Comparison of ENCODE assay signal across 22 mouse cellular contexts in genomic region chr19:16324239-16324638, GRCm38 (mm10).
DNase-seq lines count a peak whose midpoint lies in the region; ATAC-seq and TF ChIP-seq lines count a peak whose summit lies in the region.
"Had no signal": no experiment of that assay in that cellular context is flagged by ENCODE, and none has a peak within 500 bp of the region (broad histone marks: within the 10 kb centered on the region; RNA-seq: fewer than 3 reads in every experiment).

No protein-coding gene starts in this region.

- H3K27me3 ChIP-seq in forebrain, postnatal 0 days (ENCODE audit: insufficient read depth, low read length), result no peaks in the 10 kb centered on the region
- H3K27me3 ChIP-seq in forebrain, embryonic 14.5 days (replicated peaks; ENCODE audit: control insufficient read depth, insufficient read depth, low read length), result no peaks in the 10 kb centered on the region
- no peaks in the 10 kb centered on the region for H3K27me3 ChIP-seq in kidney, embryonic 15.5 days
- no peaks in the 10 kb centered on the region for H3K27me3 ChIP-seq in midbrain, postnatal 0 days (ENCODE audit: insufficient read depth, low read length)
- H3K27me3 ChIP-seq in midbrain, embryonic 15.5 days (replicated peaks), result no peaks in the 10 kb centered on the region
- H3K27me3 ChIP-seq in stomach, postnatal 0 days (ENCODE audit: control insufficient read depth, insufficient read depth, low read length), result no peaks in the 10 kb centered on the region
- H3K27me3 ChIP-seq: neural tube, embryonic 12.5 days had no signal

- H3K9ac ChIP-seq in forebrain, postnatal 0 days, result no peak overlapping the region
- no peak overlapping the region for H3K9ac ChIP-seq in forebrain, embryonic 14.5 days (ENCODE audit: low read length)
- no peak overlapping the region for H3K9ac ChIP-seq in kidney, embryonic 15.5 days
- no peak overlapping the region for H3K9ac ChIP-seq in midbrain, postnatal 0 days (replicated peaks; ENCODE audit: low read length, poor library complexity, severe bottlenecking)
- no peak overlapping the region for H3K9ac ChIP-seq in midbrain, embryonic 15.5 days
- H3K9ac ChIP-seq in stomach, postnatal 0 days (ENCODE audit: low read length), result no peak overlapping the region
- H3K9ac ChIP-seq: neural tube, embryonic 12.5 days had no signal

- 86% methylated on average over 3 of the region's 3 CpGs for WGBS in forebrain, postnatal 0 days
- 94% methylated on average over 3 of the region's 3 CpGs for WGBS in forebrain, embryonic 14.5 days
- WGBS in kidney, embryonic 15.5 days, result 85% methylated on average over 3 of the region's 3 CpGs
- 95% methylated on average over 3 of the region's 3 CpGs for WGBS in midbrain, postnatal 0 days
- WGBS in midbrain, embryonic 15.5 days, result 87% methylated on average over 3 of the region's 3 CpGs
- 92% methylated on average over 3 of the region's 3 CpGs for WGBS in stomach, postnatal 0 days

- TF ChIP-seq CTCF in forebrain, postnatal 0 days (IDR thresholded peaks at IDR 0.05; ENCODE audit: low read depth), result 0 out of 2 replicates have a peak, but pooled peaks have one; percentile 5
- TF ChIP-seq CTCF in midbrain, postnatal 0 days (IDR thresholded peaks at IDR 0.05), result peak; percentile 43
- peak; percentile 58 for TF ChIP-seq CTCF in stomach, postnatal 0 days (IDR thresholded peaks at IDR 0.05; ENCODE audit: low read depth)

- ATAC-seq in forebrain, postnatal 0 days, result no peak
- ATAC-seq in forebrain, embryonic 14.5 days, result no peak
- no peak for ATAC-seq in kidney, embryonic 15.5 days (replicated peaks; ENCODE audit: low FRiP score)
- ATAC-seq in midbrain, postnatal 0 days (ENCODE audit: low FRiP score), result no peak
- ATAC-seq in midbrain, embryonic 15.5 days (replicated peaks), result no peak
- ATAC-seq in stomach, postnatal 0 days (ENCODE audit: low FRiP score, low TSS enrichment), result no peak
- ATAC-seq: forebrain, embryonic 16.5 days; lung, postnatal 0 days had no signal

- no peaks in the 10 kb centered on the region for H3K9me3 ChIP-seq in forebrain, postnatal 0 days (ENCODE audit: low read length)
- H3K9me3 ChIP-seq in forebrain, embryonic 14.5 days (replicated peaks; ENCODE audit: control insufficient read depth, low read length), result no peaks in the 10 kb centered on the region
- no peaks in the 10 kb centered on the region for H3K9me3 ChIP-seq in kidney, embryonic 15.5 days (replicated peaks)
- no peaks in the 10 kb centered on the region for H3K9me3 ChIP-seq in midbrain, postnatal 0 days (ENCODE audit: low read length)
- H3K9me3 ChIP-seq in midbrain, embryonic 15.5 days, result no peaks in the 10 kb centered on the region
- H3K9me3 ChIP-seq in stomach, postnatal 0 days (ENCODE audit: control insufficient read depth, low read length), result no peaks in the 10 kb centered on the region
- H3K9me3 ChIP-seq: embryonic facial prominence, embryonic 10.5 days; midbrain, embryonic 10.5 days; neural tube, embryonic 12.5 days had no signal

- peaks cover 22% of the 10 kb centered on the region for H3K4me1 ChIP-seq in forebrain, postnatal 0 days (ENCODE audit: insufficient read depth)
- H3K4me1 ChIP-seq in forebrain, embryonic 14.5 days (ENCODE audit: control insufficient read depth, insufficient read depth, low read length), result peaks cover 26% of the 10 kb centered on the region
- peaks cover 47% of the 10 kb centered on the region for H3K4me1 ChIP-seq in kidney, embryonic 15.5 days
- peaks cover 13% of the 10 kb centered on the region; the same call in 1 of the 2 replicates for H3K4me1 ChIP-seq in midbrain, postnatal 0 days (ENCODE audit: insufficient read depth, low read length)
- peaks cover 42% of the 10 kb centered on the region for H3K4me1 ChIP-seq in midbrain, embryonic 15.5 days
- H3K4me1 ChIP-seq in stomach, postnatal 0 days (replicated peaks; ENCODE audit: control insufficient read depth, insufficient read depth), result no peaks in the 10 kb centered on the region; the same call in 1 of the 2 replicates

- no peak overlapping the region for H3K27ac ChIP-seq in forebrain, postnatal 0 days (ENCODE audit: low read depth, low read length)
- H3K27ac ChIP-seq in forebrain, embryonic 14.5 days (ENCODE audit: low read depth, low read length), result no peak overlapping the region
- H3K27ac ChIP-seq in kidney, embryonic 15.5 days, result 0 out of 2 replicates have a peak overlapping the region, but pooled peaks have one; percentile 9
- no peak overlapping the region for H3K27ac ChIP-seq in midbrain, postnatal 0 days (ENCODE audit: low read depth, low read length)
- H3K27ac ChIP-seq in midbrain, embryonic 15.5 days, result no peak overlapping the region
- H3K27ac ChIP-seq in stomach, postnatal 0 days (replicated peaks), result no peak overlapping the region
- H3K27ac ChIP-seq: embryonic facial prominence, embryonic 10.5 days; midbrain, embryonic 10.5 days; neural tube, embryonic 12.5 days had no signal

- no peak overlapping the region for H3K4me3 ChIP-seq in forebrain, postnatal 0 days (ENCODE audit: low read depth, low read length)
- no peak overlapping the region for H3K4me3 ChIP-seq in forebrain, embryonic 14.5 days (ENCODE audit: low read depth, low read length)
- H3K4me3 ChIP-seq in kidney, embryonic 15.5 days (replicated peaks), result no peak overlapping the region
- no peak overlapping the region for H3K4me3 ChIP-seq in midbrain, postnatal 0 days (ENCODE audit: low read depth, low read length)
- no peak overlapping the region for H3K4me3 ChIP-seq in midbrain, embryonic 15.5 days
- H3K4me3 ChIP-seq in stomach, postnatal 0 days (ENCODE audit: low read depth, low read length), result no peak overlapping the region
- H3K4me3 ChIP-seq: embryonic facial prominence, embryonic 10.5 days; midbrain, embryonic 10.5 days; neural tube, embryonic 12.5 days had no signal

- H3K4me2 ChIP-seq in forebrain, postnatal 0 days (ENCODE audit: low read depth), result no peak overlapping the region
- no peak overlapping the region for H3K4me2 ChIP-seq in forebrain, embryonic 14.5 days (ENCODE audit: low read length)
- no peak overlapping the region for H3K4me2 ChIP-seq in kidney, embryonic 15.5 days
- no peak overlapping the region for H3K4me2 ChIP-seq in midbrain, postnatal 0 days (ENCODE audit: low read depth, low read length, poor library complexity, severe bottlenecking)
- H3K4me2 ChIP-seq in midbrain, embryonic 15.5 days, result no peak overlapping the region
- H3K4me2 ChIP-seq in stomach, postnatal 0 days (replicated peaks; ENCODE audit: low read depth), result no peak overlapping the region
- H3K4me2 ChIP-seq: heart, embryonic 11.5 days; neural tube, embryonic 12.5 days had no signal

- no peak for DNase-seq in forebrain, postnatal 0 days
- DNase-seq in forebrain, embryonic 14.5 days (ENCODE audit: low spot score), result no peak
- DNase-seq in kidney, postnatal 36 days, result no peak
- DNase-seq in midbrain, postnatal 0 days (ENCODE audit: low spot score), result no peak
- DNase-seq in stomach, postnatal 0 days (ENCODE audit: low spot score), result no peak
- no peak for DNase-seq in urinary bladder, postnatal 25 days (ENCODE audit: low spot score)
- DNase-seq: adrenal gland, adult 2 months; B cell, adult 2 months; cerebellum, adult 11 months; cerebellum, postnatal 10 days; kidney, adult 8-10 months; kidney, postnatal 4 days; right cerebral cortex, postnatal 14 days; thymus, postnatal 14 days had no signal

- TF ChIP-seq EP300 in stomach, postnatal 0 days (optimal IDR thresholded peaks at IDR 0.05), result no peak

- no peaks in the 10 kb centered on the region for H3K36me3 ChIP-seq in forebrain, postnatal 0 days (ENCODE audit: insufficient read depth)
- no peaks in the 10 kb centered on the region for H3K36me3 ChIP-seq in forebrain, embryonic 14.5 days (ENCODE audit: control insufficient read depth, insufficient read depth, low read length)
- 0 out of 2 replicates have a peak, but pooled peaks cover 4% of the 10 kb centered on the region for H3K36me3 ChIP-seq in kidney, embryonic 15.5 days
- no peaks in the 10 kb centered on the region for H3K36me3 ChIP-seq in midbrain, postnatal 0 days (ENCODE audit: insufficient read depth, low read length)
- no peaks in the 10 kb centered on the region for H3K36me3 ChIP-seq in midbrain, embryonic 15.5 days (replicated peaks)
- no peaks in the 10 kb centered on the region for H3K36me3 ChIP-seq in stomach, postnatal 0 days (ENCODE audit: control insufficient read depth, insufficient read depth, low read length)
- H3K36me3 ChIP-seq: embryonic facial prominence, embryonic 10.5 days; neural tube, embryonic 12.5 days had no signal

Comparison
In these comparisons a context has a peak if more than half of its experiments do, and no peak if none do; other contexts are left out.
1. CTCF ChIP-seq: peak in every context shown above with its lines; median percentile 58 in stomach, postnatal 0 days; 43 in midbrain, postnatal 0 days; 5 in forebrain, postnatal 0 days.